Mouse (Mus musculus): ENCODE results near the gene Islr2.

Islr2 gene

DNA sequence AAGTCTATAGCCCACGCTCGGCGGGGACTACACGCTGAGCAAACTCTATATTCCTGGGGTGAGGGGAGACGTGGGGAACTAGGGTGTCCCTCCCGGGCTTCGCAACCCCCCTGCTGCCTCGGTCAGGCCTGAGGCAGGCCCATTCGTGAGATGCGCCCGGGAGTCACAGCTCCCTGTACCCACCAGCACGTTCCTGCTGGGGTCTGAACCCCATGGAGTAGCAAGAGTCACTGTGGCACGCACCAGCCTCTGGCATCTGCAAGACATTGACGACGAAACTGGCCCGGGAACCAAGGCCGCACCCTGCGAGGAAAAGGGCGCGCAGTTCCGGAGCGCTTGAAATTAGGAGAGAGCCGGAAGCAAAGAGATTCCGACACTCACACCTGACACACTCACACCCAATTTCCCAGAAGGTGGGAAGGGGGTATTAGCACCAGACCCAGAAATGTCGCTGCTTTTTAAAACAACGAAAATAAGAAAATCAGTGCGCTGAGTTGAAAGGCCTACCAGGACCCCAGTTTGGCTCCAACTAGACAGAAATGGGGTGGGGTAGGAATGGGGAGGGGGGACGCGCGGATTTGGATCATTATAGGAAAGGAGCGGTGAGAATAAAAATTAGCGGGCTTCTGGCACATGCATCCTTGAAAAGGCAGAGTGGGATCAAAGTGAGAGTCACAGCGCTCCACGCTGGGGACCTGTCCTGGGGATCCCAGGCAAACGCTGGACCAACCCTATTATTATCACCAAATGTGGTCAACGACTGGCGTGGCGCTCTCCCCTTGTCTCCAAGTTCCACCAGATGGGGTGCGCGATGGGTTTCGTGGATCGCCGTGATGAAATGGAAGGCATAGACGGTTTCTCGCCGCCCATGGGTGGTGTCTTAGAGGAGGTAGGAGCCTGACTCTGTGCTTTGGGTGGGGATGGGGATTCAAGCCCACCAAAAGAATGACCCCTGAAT is 7.2 kb downstream of the Islr2 start:
- no peak for DNase-seq (ENCODE audit: low spot score in 2 of 2)

DNA sequence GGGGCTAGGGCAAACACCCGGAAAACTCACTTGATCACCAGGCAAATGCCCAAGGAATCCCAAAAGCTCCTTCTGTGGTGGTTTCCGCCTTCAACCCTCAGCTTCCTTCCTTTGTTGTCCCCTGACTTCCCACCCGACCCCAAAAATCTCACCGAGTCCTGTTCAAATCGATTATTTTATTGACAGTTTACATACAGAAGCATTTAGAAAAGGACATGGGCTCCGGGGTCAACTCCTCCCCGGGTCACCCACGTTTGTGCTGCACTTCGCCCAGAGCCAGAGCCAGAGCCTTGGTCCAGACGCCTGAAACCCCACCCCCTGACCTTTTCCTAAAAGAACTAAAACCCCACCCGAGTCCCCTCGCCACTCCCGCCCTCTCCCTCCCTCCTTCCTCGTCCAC is 8.0 kb downstream of the Islr2 start:
- no peak for DNase-seq (ENCODE audit: low spot score in 2 of 2)

DNA sequence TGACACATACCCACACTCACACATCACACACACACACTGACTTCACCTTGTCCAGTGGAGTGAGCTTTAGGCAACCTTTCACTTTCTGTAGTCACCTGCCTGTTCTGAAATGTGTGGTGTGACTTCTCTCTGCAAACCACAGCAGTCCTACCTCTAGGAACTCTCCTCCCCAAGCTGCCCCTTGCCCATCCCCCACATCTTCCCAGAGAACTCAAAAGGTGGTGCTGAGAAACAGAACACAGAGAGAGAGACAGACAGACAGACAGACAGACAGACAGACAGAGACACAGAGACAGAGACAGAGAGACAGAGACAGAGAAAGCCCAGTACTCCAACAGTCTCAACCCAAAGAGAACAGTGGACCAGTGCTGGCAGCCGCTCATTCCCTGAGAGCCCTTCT is 8.4 kb downstream of the Islr2 start:
- DNase-seq (ENCODE audit: low spot score in 2 of 2) = no peak

DNA sequence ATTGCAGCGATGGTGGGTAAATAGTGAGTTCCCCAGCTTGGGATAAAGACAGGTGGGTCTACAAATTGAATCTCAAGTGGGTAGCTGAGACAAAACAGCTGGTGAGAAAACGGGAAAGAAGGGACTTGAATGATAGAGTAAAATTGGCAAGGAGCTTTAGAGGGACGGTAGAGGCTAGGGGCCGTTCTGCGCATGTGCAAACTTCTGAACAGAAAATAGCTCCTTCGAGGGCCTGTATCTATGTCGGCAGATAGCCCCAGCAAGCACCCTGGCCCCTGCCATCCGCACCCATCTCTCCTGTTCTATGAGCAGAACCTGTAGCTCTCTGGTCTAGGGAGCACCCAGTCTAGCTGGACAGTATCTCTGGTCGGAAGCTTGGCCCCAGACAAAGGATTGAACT is 9.9 kb downstream of the Islr2 start:
- DNase-seq (ENCODE audit: low spot score in 2 of 2) = no peak

DNA sequence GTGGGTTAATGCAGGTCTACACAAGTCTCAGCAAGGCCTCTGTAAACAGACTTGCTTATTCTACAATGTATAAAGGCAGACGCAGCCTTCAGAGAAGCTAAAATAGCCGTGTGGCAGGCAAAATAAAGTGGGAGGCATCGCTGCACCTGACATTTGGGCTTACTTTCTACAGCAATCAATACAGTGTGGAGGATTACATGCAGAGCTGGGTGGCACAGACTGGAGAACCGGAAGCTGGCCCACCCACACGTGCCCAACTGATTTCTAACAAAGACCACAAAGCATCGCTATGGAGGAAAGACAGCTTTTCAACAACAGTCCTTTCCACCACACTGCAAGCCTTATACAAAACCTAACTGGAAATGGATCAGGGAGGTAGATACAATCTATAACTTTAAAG is 19.7 kb downstream of the Islr2 start:
- DNase-seq (ENCODE audit: low spot score in 2 of 2) = no peak

DNA sequence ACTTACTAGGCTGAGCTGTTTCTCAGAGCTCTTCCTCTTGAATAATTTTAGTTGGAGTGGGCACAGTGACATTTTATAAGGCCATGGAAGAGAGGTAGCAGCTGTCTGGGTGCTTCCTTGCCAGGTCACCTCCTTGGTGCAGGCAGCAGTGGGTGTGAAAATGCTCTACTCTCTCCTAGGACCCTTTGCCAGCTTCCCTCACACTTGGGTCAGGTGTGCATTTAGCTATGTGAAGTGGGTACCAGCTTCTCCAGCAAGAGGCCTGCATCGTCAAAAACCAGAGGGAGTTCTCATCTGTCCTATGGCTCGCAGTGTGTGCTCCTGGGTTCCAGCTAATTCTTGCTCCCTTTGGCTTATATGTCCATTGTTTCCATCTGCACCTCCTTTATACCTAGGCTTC is 24.7 kb downstream of the Islr2 start:
- no peak for DNase-seq (ENCODE audit: low spot score in 2 of 2)

DNA sequence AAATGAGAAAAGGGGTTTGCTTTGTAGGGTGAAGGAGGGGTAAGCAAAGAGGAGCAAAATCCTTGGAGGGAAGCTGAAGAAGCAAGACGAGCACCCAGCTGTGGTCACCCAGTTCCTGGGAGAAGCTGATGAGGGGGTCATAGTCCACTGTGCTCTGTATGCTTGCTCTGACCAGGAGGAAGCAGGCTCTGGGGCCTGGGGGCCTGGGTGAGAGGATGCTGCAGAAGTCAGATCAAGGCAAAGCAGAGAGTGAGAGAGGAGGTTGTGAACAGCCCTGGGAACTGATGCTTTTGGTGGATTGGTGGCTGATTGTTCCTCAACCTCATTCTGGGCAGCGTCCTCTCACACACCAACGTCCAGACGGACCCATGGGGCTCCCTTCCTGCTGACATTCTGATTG is 27.0 kb downstream of the Islr2 start:
- DNase-seq (ENCODE audit: low spot score in 2 of 2) = no peak

DNA sequence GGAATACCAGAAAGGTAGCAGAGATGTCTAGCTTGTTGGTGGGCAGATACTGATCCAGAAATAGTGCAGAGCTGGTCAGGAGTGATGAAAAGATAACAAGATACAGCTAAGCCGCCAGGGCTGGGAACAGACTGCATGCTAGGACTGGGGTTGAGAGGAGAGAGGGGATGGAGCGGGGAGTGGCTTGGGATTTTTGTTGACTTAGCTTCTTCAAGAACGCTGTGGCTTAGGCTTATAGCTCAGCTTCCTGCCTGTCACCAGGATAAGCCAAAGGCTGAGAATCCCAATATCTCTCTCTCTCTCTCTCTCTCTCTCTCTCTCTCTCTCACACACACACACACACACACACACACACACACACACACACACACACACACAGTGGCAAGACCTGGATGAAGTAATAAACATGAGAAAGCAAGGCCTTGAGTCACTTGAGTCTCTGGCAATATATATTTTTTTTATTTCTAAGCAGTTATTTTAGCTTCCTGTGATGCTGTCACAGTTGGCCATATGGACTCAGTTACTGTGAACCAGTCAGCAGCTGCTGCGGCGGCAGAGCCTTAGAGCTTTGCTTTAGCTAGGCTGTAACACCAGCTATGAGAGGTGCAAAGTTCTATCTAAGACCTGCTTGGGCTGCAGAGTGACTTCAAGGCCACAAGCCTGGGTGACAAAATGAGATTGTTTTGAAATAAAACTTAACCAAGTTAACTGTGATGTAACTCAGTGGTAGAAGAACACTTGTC is 28.2 kb downstream of the Islr2 start:
- no peak for DNase-seq (ENCODE audit: low spot score in 2 of 2)

DNA sequence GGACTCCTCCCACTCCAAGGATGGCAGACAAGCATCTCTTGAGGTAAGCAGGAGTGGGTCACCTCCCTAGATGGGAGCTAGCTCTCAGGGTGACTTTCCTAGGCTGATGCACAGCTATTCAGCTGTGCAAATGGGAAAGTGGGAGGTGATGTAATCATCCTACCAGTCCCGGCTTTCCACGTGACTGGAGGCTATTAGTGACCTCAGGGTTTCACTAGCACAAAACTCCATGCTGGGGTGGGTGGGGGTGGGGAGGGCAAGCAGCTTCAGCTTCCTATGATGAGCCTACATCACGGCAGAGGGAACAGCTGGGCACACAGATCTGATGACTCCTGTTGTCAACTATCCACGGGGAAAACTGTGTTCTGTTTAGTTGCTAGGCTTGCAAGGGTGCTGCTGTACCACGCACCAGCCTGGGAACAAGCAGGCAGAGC is 29.3 kb downstream of the Islr2 start:
- DNase-seq (ENCODE audit: low spot score in 2 of 2) = no peak

DNA sequence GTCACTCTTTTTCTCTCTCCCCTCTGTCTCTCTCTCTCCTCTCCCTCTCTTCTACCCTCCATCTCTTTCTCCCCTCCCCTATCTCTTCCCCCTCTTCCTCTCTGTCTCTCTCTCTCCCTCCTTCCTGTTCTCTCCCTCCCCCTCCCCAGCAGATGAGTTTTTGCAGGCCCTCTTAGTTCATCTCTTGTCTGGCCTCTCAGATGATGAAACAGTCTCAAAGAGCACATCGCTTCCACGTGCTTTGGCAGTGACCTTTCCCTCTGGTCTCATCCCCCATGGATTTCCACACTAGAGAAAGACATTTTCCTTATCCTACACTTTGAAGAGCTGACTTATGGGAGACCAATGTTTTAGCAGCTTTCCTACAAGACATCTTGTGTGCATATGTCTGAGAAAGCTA is 31.3 kb downstream of the Islr2 start:
- DNase-seq (ENCODE audit: low spot score in 2 of 2) = no peak

DNA sequence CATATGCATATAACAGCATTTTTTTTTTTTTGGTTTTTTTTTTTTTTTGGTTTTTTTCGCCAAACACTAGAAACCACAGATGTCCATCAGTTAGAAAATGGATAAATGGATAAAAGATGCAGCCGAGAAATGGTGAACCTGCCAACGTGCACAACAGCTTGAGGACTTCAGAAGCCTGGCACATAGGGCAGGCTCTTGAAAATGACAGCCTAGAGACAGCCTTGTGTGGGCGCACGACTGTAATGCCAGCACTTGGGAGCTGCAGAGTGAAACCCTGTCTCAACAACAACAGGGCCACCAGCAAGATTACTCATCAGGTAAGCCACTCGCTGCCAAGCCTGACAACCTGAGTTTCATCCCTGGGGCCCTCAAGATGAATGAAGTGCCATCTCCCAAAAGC is 34.7 kb downstream of the Islr2 start:
- no peak for DNase-seq (ENCODE audit: low spot score in 2 of 2)

DNA sequence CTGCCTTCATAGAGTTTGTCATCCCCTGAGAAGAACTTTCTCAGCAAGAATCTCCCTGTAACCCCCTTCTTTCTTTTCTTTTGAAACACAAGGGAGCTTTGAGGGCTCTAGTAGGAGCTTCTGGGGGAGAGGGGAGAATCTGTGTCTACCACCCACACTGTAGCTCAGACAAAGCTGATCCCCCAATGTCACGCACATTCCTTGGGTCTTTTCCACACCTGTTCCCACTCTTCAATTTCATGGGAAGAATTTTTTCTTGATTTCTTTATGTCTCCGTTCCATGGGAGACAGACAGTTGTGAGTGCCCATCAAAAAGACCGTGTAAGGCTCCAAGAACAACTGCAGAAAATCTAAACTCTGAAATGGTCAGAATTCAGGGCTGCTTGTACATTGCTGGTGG is 35.2 kb downstream of the Islr2 start:
- DNase-seq (ENCODE audit: low spot score in 2 of 2) = no peak

DNA sequence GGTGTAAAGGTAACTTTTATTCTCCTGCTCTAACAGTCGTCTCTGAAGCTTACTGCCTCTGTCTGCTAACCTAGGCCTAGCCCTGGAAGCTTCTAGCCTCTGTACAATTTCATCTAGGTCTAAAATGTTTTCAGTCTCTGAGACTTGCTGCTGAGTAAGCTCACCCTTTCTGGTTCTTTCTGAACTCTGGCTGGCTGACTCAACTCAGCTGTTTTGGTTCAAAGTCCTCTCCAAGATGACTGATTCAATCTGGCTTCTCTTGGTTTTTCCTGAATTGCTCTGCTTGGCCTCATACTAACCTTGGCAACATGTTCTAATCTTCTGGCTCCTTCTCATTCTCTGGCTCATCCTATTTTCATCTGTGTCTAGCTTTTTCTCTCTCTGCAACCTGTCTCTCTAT is 38.3 kb downstream of the Islr2 start:
- DNase-seq (ENCODE audit: low spot score in 2 of 2) = no peak

DNA sequence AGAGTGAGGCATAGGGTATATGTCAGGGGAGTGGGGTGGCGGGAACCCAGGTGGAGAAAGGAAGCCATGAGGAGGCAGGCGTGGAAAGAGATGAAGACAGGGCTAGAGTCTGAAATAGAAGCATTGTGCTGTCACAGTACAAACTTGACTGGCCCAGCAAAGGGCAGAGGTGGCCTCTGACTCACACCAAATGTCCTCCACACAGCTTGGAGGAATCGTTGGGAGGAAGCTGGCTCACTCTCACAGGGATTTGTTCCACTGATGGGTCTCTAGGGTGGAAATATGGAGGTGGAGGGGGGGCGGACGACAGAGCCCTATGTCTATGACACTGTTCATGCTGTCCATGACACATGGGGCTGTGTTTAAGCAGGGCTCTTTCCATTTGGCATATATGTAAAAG is 41.0 kb downstream of the Islr2 start:
- DNase-seq (ENCODE audit: low spot score in 2 of 2) = no peak

DNA sequence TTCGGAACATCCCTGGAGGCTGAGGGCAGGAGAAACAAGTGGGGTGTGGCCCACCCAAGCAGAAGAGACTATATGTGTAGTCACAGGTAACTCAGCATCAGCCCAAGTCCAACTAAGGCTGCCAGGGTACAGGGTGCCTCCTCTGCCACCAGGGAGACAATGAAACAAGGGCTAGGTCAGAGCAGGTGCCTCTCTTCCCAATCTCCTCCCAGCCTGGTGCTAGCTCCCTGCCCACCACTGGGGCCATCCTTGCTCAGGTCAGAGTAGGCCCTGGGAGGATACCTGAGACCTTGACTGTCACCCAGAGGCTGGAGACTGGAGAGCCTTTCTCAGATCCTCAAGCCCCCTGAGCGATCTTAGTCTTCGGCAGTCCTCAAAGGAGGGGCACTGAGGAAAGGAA is 41.9 kb downstream of the Islr2 start:
- no peak for DNase-seq (ENCODE audit: low spot score in 2 of 2)

DNA sequence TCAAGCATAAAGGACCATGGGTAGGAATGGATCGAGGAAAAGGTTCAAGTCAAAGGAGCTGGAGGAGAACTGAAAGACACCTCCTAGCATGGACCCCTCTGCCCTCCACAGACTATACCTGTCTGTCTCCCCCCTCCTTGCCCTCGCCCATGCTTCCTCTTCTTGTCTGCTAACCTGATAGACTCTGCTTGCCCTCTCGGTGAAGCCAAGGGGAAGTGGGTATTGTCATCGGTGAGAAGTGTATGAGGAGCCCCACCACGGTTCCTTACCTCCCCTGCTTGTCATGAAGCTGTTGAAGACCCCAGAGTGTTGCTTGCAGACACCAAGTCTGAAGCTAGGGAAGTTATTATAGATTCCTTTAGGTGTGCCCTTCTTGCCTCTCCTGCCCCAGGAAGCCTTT is 43.8 kb downstream of the Islr2 start:
- DNase-seq (ENCODE audit: low spot score in 2 of 2) = peak in 1 of 2 experiments; percentile 23

DNA sequence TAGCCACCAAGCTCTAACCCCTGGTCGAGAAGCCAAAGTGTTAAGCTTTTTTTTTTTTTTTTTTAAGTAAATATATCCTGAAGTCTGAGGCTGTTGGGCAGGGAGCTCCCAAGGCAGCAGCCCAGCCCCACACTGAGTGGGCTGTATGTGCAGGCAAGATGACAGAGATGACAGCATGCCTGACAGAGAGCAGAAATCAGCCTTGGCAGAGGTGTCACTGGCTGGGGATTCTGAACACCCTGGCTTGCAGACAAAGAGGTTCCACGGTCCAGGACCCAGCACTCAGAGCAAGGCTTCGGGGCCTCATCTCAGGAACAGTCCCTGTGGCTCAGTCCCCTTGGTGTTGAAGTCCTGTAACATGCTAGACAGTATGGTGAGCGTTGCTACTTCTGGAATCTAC is 44.3 kb downstream of the Islr2 start:
- DNase-seq (ENCODE audit: low spot score in 2 of 2) = no peak

DNA sequence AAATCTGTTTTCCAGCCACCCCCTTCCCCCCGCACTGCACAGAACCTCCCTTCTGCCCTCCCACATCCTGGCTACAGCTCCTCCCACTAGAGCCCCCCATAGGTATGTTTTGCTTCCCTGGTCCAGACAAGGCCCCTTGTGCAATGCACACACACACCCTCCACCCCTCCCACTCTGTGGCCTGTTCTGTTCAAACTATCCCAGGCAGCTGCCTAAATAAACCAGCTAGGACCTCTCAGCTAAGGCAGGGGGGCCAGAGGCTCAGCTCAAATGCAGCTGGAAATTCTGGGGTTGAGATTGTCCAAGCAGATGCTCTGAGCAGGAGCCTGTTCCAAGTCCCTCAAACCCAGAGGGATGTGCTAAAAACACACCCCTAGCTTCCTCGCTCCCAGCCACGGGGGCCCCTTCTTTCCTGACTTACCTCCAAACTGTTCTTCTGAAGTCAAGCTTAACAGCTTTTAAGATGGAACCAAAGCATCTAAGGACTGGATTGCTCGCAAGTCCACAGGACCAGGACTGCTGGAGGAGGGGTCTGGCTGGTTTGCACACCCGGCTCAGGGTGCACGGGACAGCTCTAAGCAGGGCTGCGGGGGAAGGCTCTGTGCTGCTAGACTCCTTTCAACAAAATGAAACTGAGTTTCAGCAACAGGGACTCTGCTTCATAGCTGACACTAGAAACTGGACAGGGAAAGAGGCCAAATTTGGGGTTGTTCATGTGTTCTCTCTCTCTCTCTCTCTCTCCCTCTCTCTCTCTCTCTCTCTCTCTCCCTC is 45.4 kb downstream of the Islr2 start:
- DNase-seq (ENCODE audit: low spot score in 2 of 2) = no peak

DNA sequence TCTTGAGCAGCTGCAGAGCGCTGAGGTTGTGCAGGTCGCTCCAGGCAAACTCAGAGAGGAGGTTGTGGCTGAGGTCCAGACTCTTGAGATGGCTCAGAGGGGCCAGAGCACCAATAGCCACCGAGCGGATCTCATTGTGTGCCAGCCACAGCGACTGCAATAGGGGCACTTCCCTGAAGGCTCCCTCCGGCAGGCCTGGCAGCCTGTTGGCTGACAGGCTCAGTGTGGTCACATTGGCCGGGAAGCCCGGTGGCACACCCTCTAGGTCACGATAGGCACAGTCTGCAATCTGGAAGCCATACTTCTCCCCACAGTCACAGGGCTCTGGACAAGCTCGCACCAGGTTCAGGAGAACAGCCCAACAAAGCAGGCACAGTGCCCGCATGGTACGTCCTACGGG is 46.3 kb downstream of the Islr2 start:
- DNase-seq (ENCODE audit: low spot score in 2 of 2) = no peak

DNA sequence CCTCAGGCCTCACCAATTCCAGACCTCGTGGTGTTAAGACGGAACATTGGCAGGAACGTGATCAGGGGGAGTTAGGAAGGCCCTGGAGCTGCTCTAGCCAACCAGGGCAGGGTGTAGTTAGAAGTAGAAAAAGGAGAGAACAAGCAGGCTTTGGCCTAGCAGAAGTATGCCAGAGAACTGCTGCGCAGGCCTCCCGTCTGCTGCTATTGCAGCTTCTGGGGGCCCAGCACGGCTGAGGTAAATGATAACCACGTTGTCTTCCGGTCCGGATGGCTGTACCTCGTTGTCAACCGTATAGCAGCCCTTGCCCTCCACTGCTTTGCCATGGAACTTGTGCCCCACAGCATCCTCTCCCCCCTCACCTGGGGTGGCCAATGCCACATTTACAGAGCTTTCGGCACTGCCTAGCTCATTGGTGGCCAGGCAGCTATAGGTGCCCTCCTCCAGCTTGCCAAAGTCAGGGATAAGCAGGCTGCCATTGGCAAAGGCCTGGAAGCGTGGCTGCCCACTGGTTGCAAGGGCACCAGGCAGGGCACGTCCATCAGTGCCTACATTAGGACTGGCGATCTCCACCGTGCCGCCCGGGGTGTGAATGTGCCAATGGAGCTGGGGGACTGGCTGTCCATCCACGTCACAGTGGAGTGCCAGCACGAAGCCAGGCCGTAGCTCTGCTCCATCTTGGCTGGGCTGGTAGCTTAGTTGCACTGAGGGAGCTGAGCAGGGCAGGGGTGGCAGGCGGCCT is 47.1 kb downstream of the Islr2 start:
- DNase-seq (ENCODE audit: low spot score in 2 of 2) = no peak

DNA sequence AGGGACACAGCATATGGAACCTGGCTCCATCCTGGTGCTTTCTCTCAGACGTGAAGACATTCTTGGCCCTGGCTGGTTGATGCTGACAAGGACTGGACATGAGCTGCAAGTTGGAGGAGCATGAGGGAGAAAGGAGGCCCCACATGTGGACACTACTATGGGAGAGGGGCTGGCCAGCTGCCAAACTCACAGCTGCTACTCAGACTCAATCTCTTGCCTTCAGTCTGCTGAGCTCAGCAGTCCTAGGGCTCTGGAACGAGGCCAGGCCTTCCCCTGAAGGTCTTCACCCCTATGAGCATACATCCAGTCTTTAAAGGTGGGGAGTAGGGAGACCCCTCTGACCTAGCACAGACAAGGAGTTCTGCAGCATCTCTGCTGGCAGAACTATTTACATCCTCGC is 48.8 kb downstream of the Islr2 start:
- no peak for DNase-seq (ENCODE audit: low spot score in 2 of 2)

DNA sequence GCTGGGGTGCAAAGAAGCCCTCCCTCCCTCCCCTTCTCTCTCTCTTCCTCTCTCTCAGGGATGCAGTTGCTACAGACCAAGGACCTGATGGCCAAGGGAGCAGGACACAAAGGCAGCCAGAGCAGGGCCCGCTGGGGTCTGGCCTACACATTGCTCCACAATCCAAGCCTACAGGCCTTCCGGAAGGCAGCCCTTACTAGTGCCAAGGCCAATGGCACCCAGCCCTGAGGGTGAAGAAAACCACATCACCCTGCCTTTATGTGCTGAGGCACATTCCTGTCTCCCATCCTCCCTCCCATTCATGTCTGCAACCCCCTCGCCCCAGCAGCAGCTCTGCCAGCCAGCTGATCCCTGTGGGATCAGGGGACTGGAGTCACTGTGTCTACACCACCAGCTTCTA is 51.0 kb downstream of the Islr2 start:
- DNase-seq (ENCODE audit: low spot score in 2 of 2) = no peak

Data from spleen, postnatal 14 days (tissue).